Mouse (Mus musculus): Measurements from ENCODE around the gene Hc.

GRCm38 (mm10) chr2:35058325-35058724, 2.9 kb downstream of the Hc start:
- TF ChIP-seq CTCF (IDR thresholded peaks at IDR 0.05; ENCODE audit: borderline replicate concordance, insufficient read depth, low read length) (no peak), POLR2A (IDR thresholded peaks at IDR 0.05; ENCODE audit: low read depth, low read length) (no peak)

All from embryonic fibroblast, embryonic 13.5 days (primary cell).